8 mouse cellular contexts compared by ENCODE assay signal in genomic region chr17:50190131-50191015, GRCm38 (mm10). TPM values are rescaled to one million over a fixed set of nuclear protein-coding genes. Genes with fewer than 3 reads are reported as not detected.
DNase-seq lines count a peak whose midpoint lies in the region; ATAC-seq and TF ChIP-seq lines count a peak whose summit lies in the region.

Gene Rftn1, minus strand, starts transcription at chr17:50190674.

- H3K27me3 ChIP-seq in intestine, postnatal 0 days (replicated peaks; ENCODE audit: control insufficient read depth, insufficient read depth, low read length) = peaks cover 14% of the 10 kb centered on the region
- no peaks in the 10 kb centered on the region; the same call in 1 of the 2 replicates for H3K27me3 ChIP-seq in limb, embryonic 14.5 days (ENCODE audit: control insufficient read depth, insufficient read depth, low read length)
- H3K27me3 ChIP-seq in midbrain, embryonic 14.5 days (ENCODE audit: control insufficient read depth, insufficient read depth, low read length) = peaks cover 33% of the 10 kb centered on the region
- H3K27me3 ChIP-seq in stomach, embryonic 14.5 days (ENCODE audit: control insufficient read depth, insufficient read depth, low read length) = no peaks in the 10 kb centered on the region

- TF ChIP-seq CTCF in intestine, postnatal 0 days (IDR thresholded peaks at IDR 0.05; ENCODE audit: low read depth) = no peak

- no peak within 1 kb of the TSS for H3K27ac ChIP-seq in intestine, postnatal 0 days (ENCODE audit: low read depth, low read length)
- no peak within 1 kb of the TSS for H3K27ac ChIP-seq in limb, embryonic 14.5 days (replicated peaks; ENCODE audit: low read depth, low read length)
- no peak within 1 kb of the TSS for H3K27ac ChIP-seq in midbrain, embryonic 14.5 days (replicated peaks; ENCODE audit: low read depth, low read length)
- H3K27ac ChIP-seq in stomach, embryonic 14.5 days (ENCODE audit: low read length) = no peak within 1 kb of the TSS

- H3K9me3 ChIP-seq in intestine, postnatal 0 days (ENCODE audit: control insufficient read depth) = no peaks in the 10 kb centered on the region
- no peaks in the 10 kb centered on the region for H3K9me3 ChIP-seq in limb, embryonic 14.5 days (ENCODE audit: control insufficient read depth, low read length)
- no peaks in the 10 kb centered on the region for H3K9me3 ChIP-seq in midbrain, embryonic 14.5 days (ENCODE audit: control insufficient read depth, low read length)
- no peaks in the 10 kb centered on the region for H3K9me3 ChIP-seq in stomach, embryonic 14.5 days (ENCODE audit: control insufficient read depth, low read depth, low read length)

- H3K4me1 ChIP-seq in intestine, postnatal 0 days (replicated peaks; ENCODE audit: control insufficient read depth, insufficient read depth, low read length) = no peaks in the 10 kb centered on the region
- 0 out of 2 replicates have a peak, but pooled peaks cover 3% of the 10 kb centered on the region for H3K4me1 ChIP-seq in limb, embryonic 14.5 days (ENCODE audit: control insufficient read depth, insufficient read depth, low read length)
- peaks cover 21% of the 10 kb centered on the region; the same call in 1 of the 2 replicates for H3K4me1 ChIP-seq in midbrain, embryonic 14.5 days (ENCODE audit: control insufficient read depth, insufficient read depth, low read length)
- no peaks in the 10 kb centered on the region for H3K4me1 ChIP-seq in stomach, embryonic 14.5 days (ENCODE audit: control insufficient read depth, insufficient read depth, low read length)

- no peaks in the 10 kb centered on the region for H3K36me3 ChIP-seq in intestine, postnatal 0 days (ENCODE audit: control insufficient read depth, insufficient read depth)
- H3K36me3 ChIP-seq in limb, embryonic 14.5 days (ENCODE audit: control insufficient read depth, insufficient read depth, low read length) = no peaks in the 10 kb centered on the region
- no peaks in the 10 kb centered on the region for H3K36me3 ChIP-seq in midbrain, embryonic 14.5 days (ENCODE audit: control insufficient read depth, insufficient read depth, low read length)
- H3K36me3 ChIP-seq in stomach, embryonic 14.5 days (ENCODE audit: control insufficient read depth, insufficient read depth, low read length) = no peaks in the 10 kb centered on the region

- H3K4me3 ChIP-seq in intestine, postnatal 0 days (ENCODE audit: low read depth, low read length) = peak within 1 kb of the TSS; percentile 56
- H3K4me3 ChIP-seq in limb, embryonic 14.5 days (replicated peaks; ENCODE audit: low read length) = peak within 1 kb of the TSS; percentile 66
- H3K4me3 ChIP-seq in midbrain, embryonic 14.5 days (replicated peaks; ENCODE audit: low read depth, low read length) = peak within 1 kb of the TSS; percentile 60
- peak within 1 kb of the TSS; percentile 72 for H3K4me3 ChIP-seq in stomach, embryonic 14.5 days (ENCODE audit: low read depth, low read length)

- no peak for ATAC-seq in intestine, postnatal 0 days
- ATAC-seq in limb, embryonic 14.5 days (ENCODE audit: low FRiP score, low read depth) = peak; percentile 51
- peak; percentile 50 for ATAC-seq in midbrain, embryonic 14.5 days (ENCODE audit: low FRiP score, low TSS enrichment)
- peak; percentile 44 for ATAC-seq in stomach, embryonic 14.5 days (ENCODE audit: insufficient number of reproducible peaks, insufficient read depth, low FRiP score, low read depth)

- WGBS in intestine, postnatal 0 days = 1% methylated on average over 56 of the region's 79 CpGs
- WGBS in limb, embryonic 14.5 days = under 1% methylated on average over 64 of the region's 79 CpGs
- 1% methylated on average over 79 of the region's 79 CpGs for WGBS in midbrain, embryonic 14.5 days
- WGBS in stomach, embryonic 14.5 days = 1% methylated on average over 79 of the region's 79 CpGs

- H3K4me2 ChIP-seq in intestine, postnatal 0 days (replicated peaks; ENCODE audit: low read depth) = peak within 1 kb of the TSS; percentile 73
- peak within 1 kb of the TSS; percentile 99 for H3K4me2 ChIP-seq in limb, embryonic 14.5 days (replicated peaks; ENCODE audit: low read depth, low read length, severe bottlenecking)
- peak within 1 kb of the TSS; percentile 99 for H3K4me2 ChIP-seq in midbrain, embryonic 14.5 days (ENCODE audit: low read length)
- peak within 1 kb of the TSS; percentile 97 for H3K4me2 ChIP-seq in stomach, embryonic 14.5 days (replicated peaks; ENCODE audit: low read depth, low read length)

- DNase-seq in cerebellum, adult 8-10 months = peak; percentile 30
- DNase-seq in cerebellum, adult 9-10 months = no peak
- DNase-seq in cerebellum, postnatal 36 days = peak; percentile 36 to 43
- DNase-seq in heart, adult 11 months = peak; percentile 99
- no peak for DNase-seq in limb, embryonic 14.5 days (ENCODE audit: low spot score)
- DNase-seq in midbrain, embryonic 14.5 days = peak; percentile 60

- H3K9ac ChIP-seq in intestine, postnatal 0 days (ENCODE audit: low read depth, low read length) = peak within 1 kb of the TSS; percentile 52
- H3K9ac ChIP-seq in limb, embryonic 14.5 days (ENCODE audit: low read depth, low read length, severe bottlenecking) = peak within 1 kb of the TSS; percentile 74
- H3K9ac ChIP-seq in midbrain, embryonic 14.5 days (replicated peaks; ENCODE audit: low read length) = peak within 1 kb of the TSS; percentile 62
- peak within 1 kb of the TSS; percentile 50 for H3K9ac ChIP-seq in stomach, embryonic 14.5 days (replicated peaks; ENCODE audit: low read depth, low read length)

- TF ChIP-seq POLR2A in limb, embryonic 14.5 days (IDR thresholded peaks at IDR 0.05; ENCODE audit: borderline replicate concordance, extremely low read depth, insufficient read depth, insufficient read length) = no peak

RNA-seq across cellular contexts. Expression of gene Rftn1, which starts in this region (rescaled TPM):
- polyA plus RNA-seq in intestine, postnatal 0 days (2015; fragmentation: Nextera tagmentation; extraction: Ambion mirVana) = 6.9 and 7.1 TPM in 2 replicates
- polyA plus RNA-seq in limb, embryonic 14.5 days (2012; rRNA removed) = 14.2 and 15.0 TPM in 2 replicates
- 14.6 and 15.9 TPM in 2 replicates for polyA plus RNA-seq in limb, embryonic 14.5 days (2014; fragmentation: Nextera tagmentation; extraction: Ambion mirVana)
- 12.8 and 13.6 TPM in 2 replicates for polyA plus RNA-seq in midbrain, embryonic 14.5 days (2014; fragmentation: Nextera tagmentation; extraction: Ambion mirVana)
- polyA plus RNA-seq in stomach, embryonic 14.5 days (2014; fragmentation: Nextera tagmentation; extraction: Ambion mirVana) = 8.3 and 9.3 TPM in 2 replicates

Comparison
In these comparisons a context has a peak if more than half of its experiments do, and no peak if none do; other contexts are left out.
1. DNase-seq: peak in cerebellum, adult 8-10 months (single experiment), cerebellum, postnatal 36 days (2 of 2), heart, adult 11 months (single experiment) and midbrain, embryonic 14.5 days (single experiment); none in cerebellum, adult 9-10 months (single experiment) and limb, embryonic 14.5 days (single experiment).
2. Peak in every context shown above with its lines, with median percentiles within 50 percentile points of each other: H3K4me2 ChIP-seq, H3K4me3 ChIP-seq and H3K9ac ChIP-seq.